In the genomic region with DNA sequence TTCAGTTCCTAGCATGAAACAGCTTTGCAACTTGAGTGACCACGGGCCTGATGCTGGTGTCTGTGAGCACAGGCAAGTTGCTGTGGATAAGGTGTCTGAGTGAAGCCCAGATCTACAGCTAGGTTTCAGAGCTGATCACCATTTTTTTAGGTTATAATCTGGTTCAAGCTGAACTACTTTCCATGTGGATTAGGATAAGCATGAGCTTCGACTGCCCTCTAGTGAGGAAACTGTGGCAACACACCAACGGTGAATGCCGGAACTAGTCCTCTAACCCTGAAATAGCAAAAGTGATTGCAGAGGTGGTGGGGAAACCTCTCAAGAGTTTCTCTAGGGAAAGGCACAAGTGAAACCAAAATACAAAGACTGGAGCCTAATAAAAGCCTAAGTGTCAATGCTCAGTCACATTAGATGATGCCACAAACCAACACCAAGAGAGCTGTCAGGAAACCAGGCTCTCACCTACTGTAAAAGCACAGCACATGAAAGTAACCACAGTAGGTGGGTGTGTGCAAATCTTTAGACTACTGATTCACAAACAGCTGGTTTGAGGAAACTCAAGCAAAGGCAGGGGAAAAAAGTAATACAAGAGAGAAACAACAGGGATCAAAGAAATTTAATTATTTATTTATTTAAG, we compare ENCODE assay signal across 8 mouse cellular contexts.
DNase-seq lines count a peak whose midpoint lies in the region; ATAC-seq and TF ChIP-seq lines count a peak whose summit lies in the region.

No protein-coding gene starts in this region.

- no peaks in the 10 kb centered on the region for H3K27me3 ChIP-seq in intestine, embryonic 14.5 days (replicated peaks; ENCODE audit: control insufficient read depth, insufficient read depth, low read length)
- H3K27me3 ChIP-seq in intestine, embryonic 16.5 days (replicated peaks; ENCODE audit: control insufficient read depth, insufficient read depth, low read length) = no peaks in the 10 kb centered on the region
- H3K27me3 ChIP-seq in hindbrain, postnatal 0 days (ENCODE audit: insufficient read depth, low read length) = no peaks in the 10 kb centered on the region

- ATAC-seq in intestine, embryonic 14.5 days (replicated peaks; ENCODE audit: low FRiP score, low TSS enrichment, low read depth) = 0 out of 2 replicates have a peak, but pooled peaks have one; percentile 23
- ATAC-seq in intestine, embryonic 16.5 days = no peak
- peak; percentile 72 for ATAC-seq in hindbrain, postnatal 0 days

- WGBS in intestine, embryonic 14.5 days = 27% methylated on average over 4 of the region's 4 CpGs
- 27% methylated on average over 4 of the region's 4 CpGs for WGBS in intestine, embryonic 16.5 days
- 24% methylated on average over 4 of the region's 4 CpGs for WGBS in hindbrain, postnatal 0 days

- no peak overlapping the region for H3K27ac ChIP-seq in intestine, embryonic 14.5 days (ENCODE audit: low read depth)
- no peak overlapping the region for H3K27ac ChIP-seq in intestine, embryonic 16.5 days (ENCODE audit: low read length)
- no peak overlapping the region for H3K27ac ChIP-seq in hindbrain, postnatal 0 days

- H3K4me2 ChIP-seq in intestine, embryonic 14.5 days (ENCODE audit: low read length) = no peak overlapping the region
- no peak overlapping the region for H3K4me2 ChIP-seq in intestine, embryonic 16.5 days (ENCODE audit: low read depth, low read length)
- no peak overlapping the region for H3K4me2 ChIP-seq in hindbrain, postnatal 0 days (ENCODE audit: low read depth, low read length)

- TF ChIP-seq CTCF in hindbrain, postnatal 0 days (IDR thresholded peaks at IDR 0.05; ENCODE audit: low read depth) = peak; percentile 94

- no peaks in the 10 kb centered on the region for H3K9me3 ChIP-seq in intestine, embryonic 14.5 days (ENCODE audit: control insufficient read depth, low read length)
- no peaks in the 10 kb centered on the region for H3K9me3 ChIP-seq in intestine, embryonic 16.5 days (ENCODE audit: control insufficient read depth, low read length)
- H3K9me3 ChIP-seq in hindbrain, postnatal 0 days (ENCODE audit: low read length) = no peaks in the 10 kb centered on the region

- H3K9ac ChIP-seq in intestine, embryonic 14.5 days (ENCODE audit: low read length) = no peak overlapping the region
- no peak overlapping the region for H3K9ac ChIP-seq in intestine, embryonic 16.5 days (ENCODE audit: low read depth, low read length)
- H3K9ac ChIP-seq in hindbrain, postnatal 0 days (replicated peaks; ENCODE audit: low read length) = no peak overlapping the region

- H3K36me3 ChIP-seq in intestine, embryonic 14.5 days (ENCODE audit: control insufficient read depth, insufficient read depth, low read length) = no peaks in the 10 kb centered on the region
- no peaks in the 10 kb centered on the region for H3K36me3 ChIP-seq in intestine, embryonic 16.5 days (ENCODE audit: control insufficient read depth, insufficient read depth, low read length)
- H3K36me3 ChIP-seq in hindbrain, postnatal 0 days (ENCODE audit: insufficient read depth, low read length) = no peaks in the 10 kb centered on the region

- DNase-seq in intestine, embryonic 14.5 days (ENCODE audit: low spot score) = peak; percentile 81
- DNase-seq in cerebellum, adult 8-10 months = peak; percentile 57
- DNase-seq in forelimb bud, embryonic 11.5 days (ENCODE audit: low read depth, low spot score) = peak; percentile 75
- peak; percentile 89 for DNase-seq in hindbrain, postnatal 0 days (ENCODE audit: low spot score)
- DNase-seq in layer of hippocampus, postnatal 36 days = peak; percentile 39 to 63
- peak; percentile 75 for DNase-seq in mesoderm, embryonic 11.5 days (ENCODE audit: low read depth, low spot score)
- peak; percentile 49 to 55 for DNase-seq in right cerebral cortex, postnatal 36 days (ENCODE audit: low spot score in 2 of 2)

- H3K4me3 ChIP-seq in intestine, embryonic 14.5 days (ENCODE audit: low read depth, low read length) = no peak overlapping the region
- H3K4me3 ChIP-seq in intestine, embryonic 16.5 days (ENCODE audit: low read length) = no peak overlapping the region
- no peak overlapping the region for H3K4me3 ChIP-seq in hindbrain, postnatal 0 days (ENCODE audit: low read length)

- H3K4me1 ChIP-seq in intestine, embryonic 14.5 days (replicated peaks; ENCODE audit: control insufficient read depth, insufficient read depth, low read length) = no peaks in the 10 kb centered on the region; the same call in 1 of the 2 replicates
- H3K4me1 ChIP-seq in intestine, embryonic 16.5 days (ENCODE audit: control insufficient read depth, insufficient read depth, low read length) = no peaks in the 10 kb centered on the region
- no peaks in the 10 kb centered on the region for H3K4me1 ChIP-seq in hindbrain, postnatal 0 days (ENCODE audit: insufficient read depth, low read length)
